Mouse (Mus musculus): ENCODE measurements at regions not wholly inside any gene's neighbourhood (a gene's known extent, or its start where the extent isn't known, plus 50 kb on each side); places are given as distances from the start of the nearest gene placed in this dataset.

DNA sequence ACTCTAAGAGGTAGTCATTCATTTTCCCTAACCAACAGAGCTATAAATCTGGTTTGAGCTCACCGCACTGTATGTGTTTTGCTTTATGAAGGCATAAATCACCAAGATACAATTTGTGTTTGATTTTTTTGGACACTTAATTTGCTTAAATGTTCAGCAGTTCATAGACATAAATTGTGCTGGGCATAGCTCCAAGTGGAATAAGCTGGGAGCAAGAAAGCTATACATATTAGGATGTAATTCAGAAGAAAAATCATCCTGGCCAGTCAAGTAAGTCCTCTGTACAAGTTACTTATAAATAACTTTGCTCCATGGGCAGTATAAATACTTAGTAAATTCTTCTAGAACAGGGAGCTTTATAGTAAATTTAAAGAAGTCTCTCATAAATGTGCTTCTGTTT lies 267.0 kb upstream of the Atp5g3 start:
- no peak for DNase-seq

DNA sequence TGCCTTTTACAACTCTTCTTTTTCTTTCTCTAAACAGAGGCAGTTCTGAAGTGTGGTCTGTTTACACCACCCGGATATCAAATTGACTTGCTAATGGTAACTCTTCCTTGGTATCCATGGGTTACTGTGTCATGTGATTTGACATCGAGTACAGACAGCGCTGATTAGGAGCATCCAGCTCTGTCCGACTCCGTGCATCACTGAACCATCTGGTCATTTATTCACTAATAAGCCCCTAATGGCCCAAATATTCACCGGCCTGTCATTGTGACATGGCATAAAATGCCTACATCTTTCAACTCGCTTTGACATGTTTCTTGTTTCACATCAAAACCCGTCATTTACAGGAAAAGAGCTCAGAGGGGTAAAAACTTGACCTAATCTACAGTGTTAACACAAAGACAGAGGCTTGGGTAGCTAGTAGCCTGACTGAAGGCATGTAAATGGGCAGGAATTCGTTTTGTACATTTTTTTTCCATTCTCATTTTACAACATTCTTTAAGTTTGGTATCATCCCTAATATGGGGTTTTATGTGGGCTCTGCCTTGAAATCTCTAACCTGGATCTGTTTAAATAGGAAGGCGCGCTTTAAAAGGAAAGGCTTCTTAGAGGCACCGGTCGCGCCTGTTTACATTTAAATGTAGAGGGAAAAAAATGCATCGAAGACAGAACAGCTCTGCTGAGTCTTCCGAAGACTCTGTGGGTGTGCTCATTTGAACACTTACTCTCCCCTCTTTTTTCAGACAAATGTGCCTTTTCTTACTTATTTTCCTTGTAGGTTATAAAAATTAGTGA lies 257.8 kb upstream of the Atp5g3 start:
- no peak for DNase-seq

DNA sequence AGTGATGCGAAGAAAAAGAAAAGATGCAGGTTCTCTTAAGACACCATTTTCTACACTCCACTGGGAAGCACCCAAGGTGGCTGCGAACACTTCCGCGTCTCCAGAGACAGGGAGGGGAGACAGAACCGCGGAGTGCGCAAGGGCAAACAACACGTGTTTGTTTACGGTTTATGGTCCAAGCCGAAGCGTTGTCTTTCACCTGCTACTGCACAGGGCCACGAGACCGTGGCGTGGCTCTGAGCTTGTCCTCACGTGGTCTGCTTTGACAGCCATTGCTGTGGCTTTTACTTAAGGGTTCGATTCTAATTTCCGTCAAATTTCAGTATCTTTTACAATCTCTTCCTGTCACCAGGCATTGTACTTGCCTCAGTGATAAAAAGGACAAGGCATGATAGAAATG lies 257.2 kb upstream of the Atp5g3 start:
- DNase-seq, result no peak

DNA sequence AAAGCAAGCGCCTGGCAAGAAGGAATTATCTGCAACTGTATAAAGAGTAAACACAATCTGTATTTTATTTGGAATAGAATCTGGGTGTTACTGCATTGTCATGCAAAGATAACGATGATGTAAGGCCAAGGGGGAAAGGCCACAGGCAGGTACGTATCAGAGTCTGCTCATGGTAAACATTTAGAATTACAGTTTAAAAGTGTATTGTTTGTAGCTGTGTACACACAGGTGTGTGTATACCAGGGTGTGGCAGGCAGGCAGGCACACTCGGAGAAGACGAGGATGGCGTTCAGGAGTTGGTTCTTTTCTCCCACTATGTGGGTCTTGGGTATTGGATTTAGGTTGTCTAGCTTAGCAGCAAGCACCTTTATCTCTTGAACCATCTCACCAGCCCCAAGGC lies 242.9 kb upstream of the Atp5g3 start:
- DNase-seq, result no peak

DNA sequence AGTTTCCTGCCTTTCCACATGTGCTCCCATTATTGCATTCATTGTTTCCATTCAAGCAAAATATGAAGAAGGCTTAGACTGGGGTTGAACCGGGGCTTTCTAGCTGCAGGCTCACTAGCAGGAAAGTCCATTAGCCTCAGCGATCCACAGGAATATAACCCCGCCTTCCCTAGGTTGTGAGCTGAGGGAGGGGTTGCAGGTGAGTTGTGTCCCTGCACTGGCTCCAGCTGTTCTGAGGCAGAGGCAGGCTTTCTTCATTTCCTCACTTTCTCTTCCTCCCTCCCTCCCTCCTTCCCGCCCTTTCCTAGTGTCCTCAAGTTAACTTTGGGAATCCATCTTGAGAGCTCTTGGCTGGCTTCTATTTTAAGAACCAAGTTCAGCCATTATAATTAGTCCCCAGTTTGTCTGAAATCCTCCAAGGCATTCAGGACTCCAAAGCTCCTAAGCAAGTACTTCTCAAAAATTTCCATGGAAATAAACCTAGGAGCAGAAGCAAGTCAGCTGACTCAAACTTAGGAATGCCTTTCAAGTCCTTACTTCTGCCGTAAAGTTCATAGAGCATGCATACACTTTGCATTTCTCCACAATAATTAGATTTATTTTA lies 242.2 kb upstream of the Atp5g3 start:
- DNase-seq, result peak in 1 of 2 experiments; percentile 14

DNA sequence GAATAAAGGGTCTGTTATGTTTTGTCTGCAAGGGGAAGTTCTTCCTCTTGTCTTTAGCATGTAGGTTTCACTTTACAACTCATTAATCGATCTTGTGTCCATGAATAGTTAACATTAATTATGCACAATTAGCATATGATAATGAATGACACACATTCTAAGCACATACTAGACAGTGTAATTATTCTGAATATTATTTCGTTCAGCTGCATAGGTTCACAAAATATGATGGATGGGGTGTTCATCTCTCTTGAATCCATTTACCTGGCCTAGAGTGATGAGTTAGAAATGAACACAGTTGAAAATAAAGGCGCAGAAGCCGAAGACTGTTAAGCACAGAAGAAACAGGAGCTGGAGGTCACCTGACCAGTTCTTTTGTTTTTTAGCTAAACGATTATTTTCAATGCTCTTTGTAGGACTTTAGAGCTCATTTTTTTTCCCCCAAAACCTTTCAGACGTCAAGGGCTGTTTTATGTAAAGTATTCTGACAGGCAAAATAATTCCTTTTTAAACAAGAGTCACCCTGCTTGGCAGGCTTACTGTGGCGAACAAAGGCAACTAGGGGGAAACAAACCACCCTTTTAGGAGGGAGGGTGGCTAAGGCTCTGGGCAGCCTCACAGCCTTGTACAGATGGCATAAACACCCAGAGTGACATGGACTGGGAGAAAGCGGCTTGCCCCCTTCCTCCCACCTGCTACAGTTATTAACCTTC lies 241.6 kb upstream of the Atp5g3 start:
- no peak for DNase-seq

DNA sequence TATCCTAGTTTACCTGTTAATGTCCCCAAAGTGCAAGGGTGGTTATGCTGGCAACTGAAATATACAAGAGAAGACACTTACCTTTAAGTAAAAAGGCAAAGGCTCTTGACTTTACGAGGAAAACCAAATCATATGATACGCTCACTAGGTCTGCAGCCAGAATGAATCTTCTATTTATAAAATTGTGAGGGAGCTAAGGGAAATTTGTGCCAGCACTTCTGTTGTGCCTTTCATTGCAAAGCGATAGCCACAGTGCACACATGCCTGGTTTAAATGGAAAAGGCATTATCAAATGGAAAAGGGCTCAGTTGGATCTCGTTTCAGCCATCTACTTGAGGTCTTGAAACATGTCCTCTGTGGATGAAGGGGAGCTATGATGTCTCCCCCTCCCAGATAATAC lies 236.1 kb upstream of the Atp5g3 start:
- DNase-seq, result no peak

DNA sequence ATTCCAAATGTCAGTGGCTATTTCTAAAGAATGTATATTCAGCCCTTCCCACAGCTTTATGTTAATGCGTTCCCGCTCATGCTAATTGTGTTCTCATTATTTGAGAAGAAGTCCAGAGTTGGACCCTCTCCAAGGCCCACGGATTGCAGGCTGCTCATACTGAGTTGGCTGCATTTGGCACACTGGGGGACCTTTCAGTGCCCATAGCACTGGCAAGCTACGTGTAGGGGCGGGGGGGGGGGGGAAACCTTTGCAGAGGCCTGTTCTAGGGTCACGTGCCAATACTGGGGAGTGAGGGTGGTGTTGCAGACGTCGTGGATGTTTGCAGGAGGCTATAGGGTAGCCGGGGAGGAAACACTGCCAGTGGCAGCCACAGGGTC lies 225.5 kb upstream of the Atp5g3 start:
- DNase-seq, result no peak

DNA sequence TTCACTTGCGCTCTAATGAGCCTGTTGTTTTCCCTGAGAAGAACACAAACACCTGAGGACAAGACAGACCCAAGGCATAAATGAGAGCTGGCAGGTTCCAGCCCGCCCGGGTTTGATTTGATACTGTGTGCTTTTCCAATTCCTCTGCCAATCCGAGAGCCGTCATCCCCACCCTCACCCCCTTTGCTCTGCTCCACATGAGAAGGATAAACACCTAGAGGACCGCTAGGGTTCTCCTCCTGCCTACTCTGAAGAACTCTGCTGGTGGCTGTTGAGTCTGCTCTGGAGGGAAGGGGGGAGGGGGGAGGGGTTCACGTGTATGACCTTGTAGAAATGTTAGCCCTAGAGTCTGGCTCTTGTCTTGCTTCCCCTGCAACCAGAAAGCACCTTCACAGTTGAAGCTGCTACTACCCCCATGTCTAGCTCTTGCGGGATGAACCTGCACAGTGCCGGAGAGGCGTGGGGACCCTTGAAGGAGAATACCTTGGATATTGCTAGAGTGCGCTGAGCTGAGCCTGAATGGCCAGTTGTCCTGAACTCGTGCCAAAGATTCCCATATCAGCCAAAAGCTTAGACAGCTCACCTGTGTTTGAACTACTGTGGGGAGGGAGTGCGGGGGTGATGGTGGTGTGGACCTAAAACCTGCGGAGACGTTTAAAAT lies 225.0 kb upstream of the Atp5g3 start:
- DNase-seq, result no peak

DNA sequence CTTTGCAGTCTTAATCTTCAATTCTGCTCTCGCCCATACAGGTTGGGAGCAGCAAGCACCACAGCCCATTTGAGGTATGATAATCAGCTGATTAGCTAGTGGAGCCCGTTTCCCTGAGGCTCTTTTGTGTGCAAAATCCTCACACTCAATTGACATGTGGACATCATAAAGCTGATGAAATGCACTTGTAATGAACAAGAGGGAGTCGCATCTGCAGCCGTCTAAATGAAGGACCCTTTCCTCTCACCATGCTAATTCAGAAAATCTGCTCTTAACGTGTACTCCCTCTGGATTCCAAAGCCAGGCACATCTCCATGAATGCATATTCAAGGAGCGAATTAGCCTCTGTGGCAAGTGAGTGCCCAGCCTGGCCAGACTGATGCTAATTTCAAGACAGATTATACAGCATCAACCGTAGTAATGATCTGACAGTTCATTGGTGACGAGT lies 219.0 kb upstream of the Atp5g3 start:
- no peak for DNase-seq

DNA sequence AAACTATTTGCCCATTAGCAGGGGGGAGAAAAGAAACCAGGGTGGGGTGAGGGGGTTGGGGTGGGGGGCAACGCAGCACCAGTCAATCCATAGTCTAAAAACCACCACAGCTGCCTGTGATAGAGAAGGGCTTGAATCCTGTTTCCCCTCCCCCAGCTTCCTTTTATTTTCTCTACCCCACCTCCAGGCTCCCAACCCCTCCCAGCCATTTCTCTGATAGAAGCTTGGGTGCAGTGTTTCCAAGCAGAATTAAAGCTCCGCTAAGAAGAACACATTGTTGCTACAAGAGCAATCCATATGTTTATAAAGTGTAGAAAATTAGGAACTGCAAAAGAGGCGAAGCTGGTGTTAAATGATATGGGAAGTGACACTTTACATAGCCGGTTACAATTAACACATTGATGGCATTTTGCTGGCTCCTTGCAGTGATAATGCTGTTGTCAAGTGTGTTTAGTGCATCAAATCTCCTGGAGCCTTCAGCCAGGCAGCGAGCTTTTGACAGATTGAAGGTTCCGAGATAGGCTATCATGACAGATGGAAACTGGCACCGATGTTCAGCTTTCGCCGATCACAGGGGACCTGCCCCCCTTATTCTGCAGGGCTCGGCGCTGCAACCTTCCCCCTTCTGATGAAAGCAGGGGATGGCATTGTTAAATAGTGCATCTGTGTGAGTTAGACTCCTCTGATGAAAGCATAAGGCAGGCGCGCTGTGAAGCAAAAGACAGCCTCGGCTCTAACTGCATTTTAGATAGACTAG lies 217.8 kb upstream of the Atp5g3 start:
- no peak for DNase-seq

DNA sequence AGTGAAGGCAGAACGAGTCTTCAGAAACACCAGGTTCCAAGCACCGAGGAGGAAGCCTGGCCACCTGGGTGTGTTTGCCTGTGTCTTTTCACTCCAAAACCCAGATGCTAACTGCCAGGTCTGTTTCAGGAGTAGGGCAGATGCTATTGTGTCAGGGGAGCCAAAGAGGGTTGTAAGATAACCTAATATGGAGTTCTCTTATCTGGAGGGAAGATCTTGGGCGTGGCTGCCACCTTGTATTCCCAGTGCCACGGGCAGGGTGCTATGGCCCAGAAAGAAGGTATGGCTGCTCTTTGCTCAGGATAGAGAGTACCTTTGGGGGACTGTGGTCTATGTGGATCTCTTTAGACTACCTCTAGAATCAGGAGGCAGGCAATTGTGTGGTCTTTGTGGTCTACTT lies 216.0 kb upstream of the Atp5g3 start:
- no peak for DNase-seq

DNA sequence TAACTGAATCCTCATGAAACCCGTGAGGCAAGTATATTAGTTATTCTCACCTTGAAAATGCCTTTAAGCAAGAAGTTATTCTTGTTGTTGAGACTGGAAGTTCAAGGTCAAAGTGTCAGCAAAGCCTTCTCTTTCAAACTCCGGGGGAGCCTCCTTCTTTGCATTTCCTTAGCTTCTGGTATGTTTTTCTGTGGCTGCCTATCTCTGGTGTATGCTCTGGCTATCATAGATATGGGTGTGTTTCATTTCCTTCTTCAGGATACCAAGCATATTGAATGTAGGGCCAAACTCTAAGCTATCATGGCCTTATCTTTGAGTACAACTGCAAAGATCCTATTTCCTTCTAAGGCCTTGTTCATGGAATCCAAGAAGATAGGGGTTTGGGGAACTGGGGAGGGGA lies 213.1 kb upstream of the Atp5g3 start:
- DNase-seq, result no peak

DNA sequence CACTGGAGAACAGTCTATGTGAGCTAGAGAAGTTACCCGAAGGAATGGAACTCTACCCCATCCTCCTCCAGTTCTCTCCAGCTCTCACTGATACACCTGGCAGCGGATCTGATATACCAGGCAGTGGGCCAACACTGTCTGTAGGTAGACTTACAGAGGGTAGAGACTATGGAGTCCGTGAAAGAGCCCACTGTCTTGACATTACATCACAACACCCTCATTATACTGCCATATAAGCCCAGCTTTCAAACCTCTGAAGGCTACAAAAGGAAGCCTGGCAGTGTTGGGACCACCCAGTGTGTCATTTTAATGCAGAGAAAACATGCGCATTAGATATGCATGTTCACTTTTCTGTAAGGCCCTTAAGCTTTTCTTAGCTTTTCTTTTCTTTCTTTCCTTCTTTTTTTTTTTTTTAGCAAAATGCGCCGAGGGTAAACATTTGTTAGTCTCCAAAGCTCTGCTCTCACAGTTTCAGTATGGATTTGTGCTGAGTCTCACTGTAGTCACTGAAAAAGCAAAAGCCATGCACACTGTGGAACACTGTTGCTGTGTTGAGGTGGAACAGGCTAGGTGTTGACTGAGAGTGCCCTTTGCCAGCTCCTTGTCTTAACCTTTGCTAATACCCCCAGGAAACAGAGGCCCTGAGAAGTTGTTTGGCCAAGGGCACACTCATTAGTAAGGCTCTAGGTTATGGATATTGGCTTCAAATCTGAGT lies 212.4 kb upstream of the Atp5g3 start:
- DNase-seq, result no peak

DNA sequence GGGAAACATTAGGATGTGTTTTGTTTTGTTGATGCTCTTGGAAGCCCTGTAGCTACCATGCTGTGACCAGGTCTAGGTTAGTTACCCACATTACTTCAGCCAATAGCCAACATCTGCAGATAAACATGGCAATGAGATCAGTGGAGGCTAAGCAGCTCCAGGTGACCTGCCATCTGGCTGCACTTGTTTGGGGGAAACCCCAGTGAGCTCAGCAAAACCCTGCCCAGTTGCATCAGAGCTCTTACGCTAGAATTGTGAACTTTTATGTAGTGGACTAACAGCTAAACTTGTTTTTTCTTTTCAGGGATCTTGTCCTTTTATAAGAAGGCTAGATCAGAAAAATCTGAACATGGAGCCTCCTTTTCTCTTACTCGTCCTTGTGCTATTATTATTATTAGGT lies 211.8 kb upstream of the Atp5g3 start:
- DNase-seq, result no peak

DNA sequence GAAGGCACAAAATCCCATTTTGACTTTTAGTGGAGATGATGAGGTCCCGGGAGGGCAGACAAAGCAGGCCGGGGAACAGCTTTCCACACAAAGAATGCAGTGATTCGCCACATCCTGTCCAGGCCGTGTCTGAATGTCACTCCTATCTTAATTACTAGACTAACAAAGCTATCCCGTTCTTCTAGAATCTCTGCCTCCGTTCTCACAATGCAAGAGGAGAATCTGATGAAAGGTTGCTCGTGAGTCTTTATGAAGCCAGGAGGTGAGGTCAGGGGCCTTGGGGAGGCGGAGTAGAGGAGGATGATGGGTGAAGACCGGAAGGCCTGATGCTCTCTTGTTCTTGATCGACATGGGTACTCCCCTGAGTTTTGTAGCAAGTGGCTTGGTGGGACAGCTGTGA lies 208.9 kb upstream of the Atp5g3 start:
- DNase-seq, result no peak

DNA sequence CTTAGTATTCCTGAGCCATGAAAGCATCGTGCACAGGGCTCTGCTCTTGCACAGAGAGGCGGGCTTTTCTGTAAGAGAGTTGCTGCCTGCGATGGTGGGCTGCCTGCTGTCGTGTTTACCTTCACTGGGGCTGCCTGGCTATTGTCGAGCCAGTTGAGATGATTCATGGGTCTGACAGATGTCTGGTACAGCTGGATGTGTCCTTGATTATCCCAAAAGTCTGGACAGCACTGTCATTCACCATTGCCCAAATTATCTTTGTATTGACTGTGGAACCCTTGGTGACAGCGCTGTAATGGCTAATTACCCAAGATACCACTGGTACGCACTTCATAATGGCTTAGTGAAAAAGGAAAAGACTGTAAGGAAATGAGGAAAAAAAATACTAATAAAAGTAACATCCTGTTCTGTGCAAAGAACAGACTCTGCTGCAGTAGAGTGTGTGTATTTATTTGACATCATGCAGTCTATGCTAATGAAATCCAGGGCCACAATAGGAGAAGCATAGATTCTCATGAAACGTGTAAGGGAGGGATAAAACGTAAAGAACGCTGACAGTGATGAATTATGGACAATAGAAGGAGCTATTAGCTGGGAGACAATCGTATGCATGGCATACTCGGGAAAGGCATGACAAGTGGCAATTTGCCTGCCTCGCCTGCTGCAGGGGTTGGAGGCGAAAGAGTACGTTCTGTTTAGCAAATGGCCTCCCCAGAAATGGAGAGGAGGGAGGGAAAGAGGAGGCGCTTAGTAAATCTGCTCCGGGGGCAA lies 208.2 kb upstream of the Atp5g3 start:
- DNase-seq, result no peak

DNA sequence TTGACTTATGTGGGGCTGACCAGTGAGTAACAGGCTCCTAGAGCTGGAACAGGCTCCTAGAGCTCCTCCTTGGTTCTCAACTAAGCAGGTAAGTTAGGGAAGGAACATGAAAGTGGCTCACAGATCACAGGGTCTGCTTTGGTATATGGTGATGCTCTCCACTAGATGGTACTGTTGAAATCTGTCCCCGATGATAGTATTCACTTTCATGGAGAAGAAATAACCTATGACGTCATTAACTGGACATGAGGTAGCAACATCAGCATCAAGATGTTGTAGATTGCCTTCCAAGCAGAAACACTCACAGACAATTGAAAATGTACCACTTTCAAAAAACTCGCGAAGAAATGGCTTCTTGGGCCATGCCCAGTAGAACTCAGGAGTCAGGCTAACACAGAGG lies 195.3 kb upstream of the Atp5g3 start:
- no peak for DNase-seq

DNA sequence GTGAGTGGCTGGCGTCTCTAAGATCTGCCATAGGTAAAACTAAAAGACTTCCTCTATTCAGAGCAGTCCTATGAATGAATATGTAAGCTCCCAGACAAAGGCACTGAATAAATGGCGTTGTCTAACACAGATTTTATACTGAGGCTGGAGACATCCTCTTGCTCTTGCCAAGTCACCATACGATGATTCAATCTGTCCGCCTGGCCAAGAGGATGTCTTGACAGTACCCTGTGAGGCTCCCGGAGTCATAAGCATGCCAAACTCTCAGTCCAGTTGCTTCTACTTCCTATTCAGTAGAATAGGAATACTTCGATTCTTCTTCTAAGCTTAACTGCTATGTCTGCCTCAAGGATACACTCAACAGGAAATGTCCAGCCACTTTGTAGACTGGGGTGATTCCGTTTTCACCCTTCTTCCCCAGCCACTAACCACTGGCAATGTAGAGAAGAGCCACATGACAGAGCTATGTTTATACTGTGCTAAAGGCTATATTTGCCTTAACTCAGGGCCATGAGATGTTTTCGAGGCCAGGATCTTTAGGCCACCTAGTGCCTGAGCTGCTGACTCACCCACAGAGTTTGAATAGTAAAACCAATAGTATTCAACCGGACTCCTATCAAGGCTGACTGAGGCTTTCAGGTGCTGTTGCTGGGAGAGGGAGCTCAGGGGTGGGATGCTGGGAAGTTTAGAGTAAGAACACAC lies 188.7 kb upstream of the Atp5g3 start:
- no peak for DNase-seq

DNA sequence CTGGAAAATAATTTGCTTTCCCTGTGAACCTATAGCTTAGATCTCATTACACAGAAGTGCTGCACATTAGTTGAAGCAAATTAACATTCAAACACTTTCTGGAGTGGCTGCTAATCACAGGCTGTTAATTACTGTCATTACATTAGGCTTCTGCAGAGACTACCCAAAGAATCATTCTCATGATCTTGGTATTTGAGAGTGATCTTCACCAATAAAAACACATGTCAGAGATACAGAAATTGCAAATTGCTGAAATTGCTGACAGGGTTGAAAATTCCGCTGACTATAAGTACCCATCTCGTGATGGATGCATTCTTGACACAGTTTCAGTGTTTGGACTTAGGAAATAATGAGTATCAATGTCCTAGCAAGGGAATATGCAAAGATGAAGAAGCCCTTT lies 185.7 kb upstream of the Atp5g3 start:
- DNase-seq, result no peak

DNA sequence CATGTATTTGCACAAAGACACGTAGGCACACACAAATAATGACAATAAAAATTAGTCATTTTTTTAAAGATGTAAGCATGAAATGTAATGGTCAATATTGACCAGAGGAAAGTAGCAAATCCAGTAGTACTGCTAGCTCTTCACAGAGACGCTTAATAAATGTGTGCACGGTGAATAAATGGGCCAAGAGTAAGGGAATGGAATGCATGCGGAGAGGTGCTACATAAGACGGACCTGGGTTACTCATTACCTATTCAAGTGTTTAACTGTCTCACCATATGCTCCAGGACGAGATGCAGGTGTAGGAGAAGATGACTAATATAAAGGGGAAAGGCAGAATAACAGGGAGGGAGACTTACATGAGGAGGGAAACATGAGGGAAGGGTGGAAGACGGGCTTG lies 182.4 kb upstream of the Atp5g3 start:
- no peak for DNase-seq
